Mouse (Mus musculus): ENCODE results near the gene Usp54.
"Not testable (repeated sequence)": the region's sequence is repeated elsewhere in the genome, so short reads cannot be mapped to it uniquely, and the experiment has no call there.

The Usp54 gene

DNA sequence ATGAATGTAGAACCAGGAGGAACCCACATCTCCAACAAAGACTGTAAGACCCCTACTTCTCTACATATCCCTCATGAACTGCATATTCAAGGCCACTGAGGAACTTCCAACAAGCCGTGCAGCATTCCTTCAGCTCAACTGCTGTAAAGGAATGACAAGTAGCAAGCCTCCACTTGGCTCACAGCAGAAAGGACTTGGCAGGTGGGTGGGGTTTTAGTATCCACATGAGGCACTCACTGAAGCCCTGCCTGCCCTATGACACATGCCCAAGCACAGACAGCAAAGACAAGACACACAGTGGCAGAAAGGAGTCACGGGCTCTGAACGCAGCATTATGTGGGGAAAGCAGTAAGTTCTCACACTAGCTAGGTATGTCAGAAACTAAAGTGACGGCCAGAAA lies 30.7 kb downstream of the Usp54 start:
- DNase-seq (ENCODE audit: low read depth, low spot score), result no peak

DNA sequence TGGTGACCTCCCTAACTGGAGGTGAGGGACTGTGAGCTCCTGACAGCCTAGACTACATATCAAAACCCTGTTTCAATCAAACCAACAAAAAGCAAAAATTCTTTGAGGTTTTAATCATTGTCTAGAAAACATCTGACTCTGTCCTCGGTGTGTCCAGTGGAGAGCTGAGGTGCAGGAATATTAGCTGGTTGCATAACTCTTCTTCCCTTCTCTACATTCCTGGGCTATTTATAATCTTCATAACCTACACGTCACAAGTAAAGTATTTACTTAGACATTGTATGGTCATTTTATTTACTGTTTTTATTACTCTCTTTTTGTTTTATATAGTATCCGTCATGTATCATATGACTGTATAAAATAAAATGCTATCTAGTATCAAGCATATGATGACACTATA lies 31.3 kb downstream of the Usp54 start:
- no peak for DNase-seq (ENCODE audit: low read depth, low spot score)

DNA sequence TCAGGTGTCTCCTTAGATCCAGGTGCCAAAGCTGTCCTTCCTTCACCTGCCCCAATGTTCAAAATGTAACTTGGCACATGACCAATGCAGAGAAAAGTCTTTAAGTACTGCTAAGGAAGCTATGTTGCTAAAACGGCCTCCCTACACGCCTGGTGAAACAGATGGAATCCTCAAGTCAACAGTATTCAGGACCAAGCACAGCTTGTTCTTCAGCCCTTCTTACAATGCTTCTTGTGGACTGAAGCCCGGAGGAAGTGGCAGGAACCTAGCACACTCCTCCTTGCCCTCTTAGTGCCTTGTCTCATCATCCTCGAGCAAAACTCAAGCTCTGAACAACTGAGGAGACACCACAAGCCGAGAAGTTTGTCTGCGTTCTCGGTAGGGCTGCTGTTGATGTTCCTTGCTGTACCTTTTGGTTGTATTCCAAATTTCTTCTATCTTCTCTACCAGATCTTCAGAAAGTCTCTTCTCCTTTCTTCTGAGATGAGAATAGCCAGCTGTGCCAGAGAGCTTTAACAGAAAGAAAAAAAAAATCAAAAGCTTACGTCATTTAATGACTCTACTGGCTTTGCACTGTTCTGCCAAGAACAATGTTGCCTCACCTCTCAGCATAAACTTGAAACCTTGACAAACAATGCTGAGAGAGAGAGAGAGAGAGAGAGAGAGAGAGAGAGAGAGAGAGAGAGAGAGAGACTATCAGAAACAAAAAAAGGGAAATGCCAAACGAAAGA lies 33.3 kb downstream of the Usp54 start:
- DNase-seq (ENCODE audit: low read depth, low spot score), result no peak

DNA sequence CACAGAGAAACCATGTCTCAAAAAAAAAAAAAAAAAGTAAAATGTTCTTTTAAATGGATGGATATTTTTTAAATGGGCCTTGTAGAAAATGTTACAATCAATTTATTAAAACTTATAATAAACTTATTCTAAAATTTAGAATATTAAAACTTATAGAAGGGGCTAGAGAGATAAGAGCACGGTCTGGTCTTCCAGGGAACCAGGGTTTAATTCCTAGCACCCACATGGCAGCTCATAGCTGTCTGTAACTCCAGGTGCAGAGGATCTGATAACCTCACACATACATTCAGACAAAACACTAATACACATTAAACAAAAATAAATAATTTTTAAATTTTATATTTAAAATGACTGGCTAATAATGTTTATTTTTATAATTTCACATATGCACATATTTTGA lies 39.6 kb downstream of the Usp54 start:
- no peak for DNase-seq (ENCODE audit: low read depth, low spot score)

DNA sequence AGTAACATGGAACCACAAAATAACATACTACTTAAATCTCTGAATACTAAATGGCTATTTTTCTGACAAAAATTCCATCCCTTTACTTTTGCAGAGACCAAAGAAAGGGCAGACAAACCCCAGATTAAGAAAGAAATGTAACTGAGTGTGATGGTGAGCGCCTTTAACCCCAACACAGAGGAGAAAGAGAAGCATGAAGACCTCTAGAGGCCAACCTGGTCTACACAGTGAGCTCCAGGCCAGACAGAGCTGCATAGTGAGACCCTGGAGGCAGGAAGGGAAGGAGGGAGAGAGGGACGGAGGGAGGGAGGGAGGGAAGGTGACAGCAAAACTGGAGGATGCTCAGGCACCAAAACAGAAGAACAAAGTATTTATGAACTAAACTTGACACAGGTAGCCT lies 40.7 kb downstream of the Usp54 start:
- no peak for DNase-seq (ENCODE audit: low read depth, low spot score)

DNA sequence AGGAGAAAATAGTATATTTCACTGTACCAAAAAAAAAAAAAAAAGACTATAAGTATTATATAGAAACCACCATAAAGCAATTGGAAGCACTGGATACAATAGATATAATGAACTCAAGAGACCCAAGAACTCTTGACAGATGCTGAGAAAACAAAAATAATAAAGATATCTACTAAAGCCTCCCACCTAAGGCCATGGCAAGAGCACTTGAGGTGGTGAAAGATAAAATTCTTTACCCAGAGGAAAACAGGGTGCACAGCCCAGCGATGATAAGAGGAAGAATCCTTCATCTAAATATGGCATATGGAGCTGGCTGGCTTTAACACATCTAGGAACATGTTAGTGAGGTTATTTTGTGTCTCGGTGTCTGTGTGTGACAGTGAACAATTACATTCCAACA lies 41.3 kb downstream of the Usp54 start:
- no peak for DNase-seq (ENCODE audit: low read depth, low spot score)

DNA sequence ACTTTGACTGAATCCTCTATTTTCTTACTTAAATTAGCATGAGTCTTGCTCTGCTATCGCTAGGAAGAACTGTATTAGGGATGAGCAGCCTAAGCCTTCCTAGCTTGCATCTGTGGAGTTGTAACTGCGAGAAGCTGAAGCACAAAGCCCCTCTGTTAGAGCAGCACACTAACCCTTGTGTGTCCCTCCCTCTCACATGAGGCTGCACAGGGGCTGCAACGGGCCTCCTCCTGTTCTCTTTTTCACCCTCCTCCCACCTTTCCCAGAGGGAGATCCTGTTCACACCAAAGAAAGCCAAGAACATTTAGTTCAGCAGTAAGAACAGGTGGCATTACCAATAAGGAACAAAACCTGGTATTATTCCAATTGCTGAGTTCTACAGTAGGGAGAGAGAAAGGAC lies 45.1 kb downstream of the Usp54 start:
- DNase-seq (ENCODE audit: low read depth, low spot score), result no peak

DNA sequence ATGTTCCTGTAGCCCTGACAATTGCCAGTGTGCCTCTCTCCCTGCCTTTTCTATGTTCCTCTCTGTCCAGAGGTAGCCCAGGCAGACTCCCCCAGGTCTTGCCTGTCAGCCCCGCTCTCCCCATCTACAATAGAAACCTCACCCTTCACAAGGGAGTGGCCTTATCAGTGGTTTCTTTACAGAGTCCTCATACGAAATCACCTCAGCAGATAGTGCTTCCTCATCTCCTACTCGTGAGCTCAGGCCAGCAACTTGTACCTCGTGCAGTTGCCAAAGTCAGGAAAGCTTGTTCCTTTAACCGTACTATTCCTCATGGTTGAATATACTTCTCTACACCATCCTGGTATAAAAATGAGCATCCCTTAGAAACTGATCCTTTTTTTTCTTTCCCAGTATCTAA lies 53.4 kb downstream of the Usp54 start:
- no peak for DNase-seq (ENCODE audit: low read depth, low spot score)

DNA sequence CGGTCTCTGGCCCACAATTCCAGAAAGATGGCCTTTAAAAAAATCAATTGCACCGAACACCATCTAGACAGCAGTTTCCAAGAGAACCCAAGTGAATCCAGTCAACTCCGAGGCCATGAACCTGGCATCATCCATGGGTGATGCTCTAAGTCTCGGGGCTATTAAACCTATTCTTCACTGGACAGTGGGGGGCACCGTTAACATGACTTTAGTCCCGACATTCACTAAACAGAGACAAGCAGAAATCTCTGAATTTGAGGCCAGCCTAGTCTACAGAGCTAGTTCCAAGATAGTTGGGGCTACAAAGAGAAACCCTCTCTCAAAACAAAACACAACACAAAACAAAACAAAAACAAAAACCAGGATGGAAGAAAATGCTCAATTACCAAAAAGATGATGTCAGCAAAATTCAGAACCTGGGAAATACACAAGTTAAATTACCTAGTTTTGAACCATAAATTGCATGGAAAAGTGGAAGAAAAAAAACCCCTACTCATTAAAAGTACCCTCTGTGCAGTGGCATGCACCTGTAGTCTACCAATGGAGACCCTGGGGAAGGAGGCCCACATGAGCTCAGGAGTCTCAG lies 61.9 kb downstream of the Usp54 start:
- DNase-seq (ENCODE audit: low read depth, low spot score), result no peak

DNA sequence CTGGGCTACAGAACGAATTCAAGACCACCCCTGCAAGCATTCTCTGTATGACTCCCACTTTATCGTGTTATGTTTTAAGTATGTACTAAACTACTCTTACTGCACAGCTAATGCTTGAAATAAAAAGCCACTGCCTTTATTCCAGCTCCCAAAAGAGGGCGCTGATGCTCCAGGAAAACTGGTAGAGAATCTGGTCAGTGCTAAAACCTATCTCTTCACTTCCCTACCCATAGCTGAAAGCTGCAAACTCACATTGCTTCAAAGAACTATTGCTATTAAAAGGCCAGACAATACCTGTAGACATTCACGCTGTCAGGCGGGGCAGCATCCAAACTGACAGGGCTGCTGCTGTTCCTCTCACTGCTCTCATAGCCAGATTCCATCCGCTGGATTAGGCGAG lies 64.7 kb downstream of the Usp54 start:
- DNase-seq (ENCODE audit: low read depth, low spot score), result peak; percentile 57

DNA sequence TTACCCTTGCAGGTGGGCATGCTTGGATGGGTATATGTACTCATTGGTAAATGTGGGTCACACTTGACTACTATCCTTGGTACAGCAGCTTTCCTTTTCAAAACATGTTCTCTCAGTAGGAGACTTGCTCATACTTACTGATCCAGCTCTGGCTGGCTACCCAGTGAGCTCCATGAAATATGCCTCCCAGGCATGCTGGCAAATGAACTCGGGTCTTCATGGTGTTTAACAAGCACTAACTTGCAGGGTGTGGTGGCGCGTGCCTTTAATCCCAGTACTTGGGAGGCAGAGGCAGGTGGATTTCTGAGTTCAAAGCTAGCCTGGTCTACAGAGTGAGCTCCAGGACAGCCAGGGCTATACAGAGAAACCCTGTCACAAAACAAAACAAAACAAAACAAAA lies 67.7 kb downstream of the Usp54 start:
- DNase-seq (ENCODE audit: low read depth, low spot score), result not testable (repeated sequence)

DNA sequence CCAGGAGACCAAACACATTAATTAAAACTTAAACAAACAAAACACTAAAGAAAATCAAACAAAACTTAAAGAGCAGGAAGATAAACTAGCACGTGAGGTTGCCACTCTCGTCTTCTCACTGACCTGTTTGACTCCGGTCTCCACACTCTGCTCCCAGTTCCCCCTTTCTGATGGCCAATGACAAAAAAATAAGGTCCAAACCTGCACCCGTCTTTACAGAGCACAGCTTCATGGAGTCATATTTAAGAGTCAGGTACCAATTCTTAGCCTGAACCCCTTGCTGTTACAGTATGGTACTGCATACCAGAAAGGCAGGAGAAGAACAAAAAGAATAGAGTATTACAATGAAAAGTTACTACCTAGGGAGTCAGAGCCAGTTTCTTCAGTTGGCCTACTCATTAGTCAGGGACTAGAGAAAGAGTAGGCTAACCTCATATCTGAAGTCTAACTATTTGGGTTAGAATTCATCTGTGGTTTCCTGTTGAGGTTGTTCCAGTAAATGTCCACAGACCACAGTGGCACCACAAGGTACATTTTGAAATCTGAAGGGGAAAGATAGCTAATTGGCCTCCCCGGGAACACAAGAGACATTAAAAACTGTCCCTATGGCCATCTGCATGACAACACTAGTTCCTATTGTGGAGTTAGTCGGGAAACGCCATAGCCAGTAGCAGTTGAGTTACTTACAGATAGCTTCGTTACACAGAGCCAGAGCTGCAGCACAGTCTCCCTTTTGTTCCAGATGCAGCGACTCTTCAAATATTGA lies 75.4 kb downstream of the Usp54 start:
- no peak for DNase-seq (ENCODE audit: low read depth, low spot score)

DNA sequence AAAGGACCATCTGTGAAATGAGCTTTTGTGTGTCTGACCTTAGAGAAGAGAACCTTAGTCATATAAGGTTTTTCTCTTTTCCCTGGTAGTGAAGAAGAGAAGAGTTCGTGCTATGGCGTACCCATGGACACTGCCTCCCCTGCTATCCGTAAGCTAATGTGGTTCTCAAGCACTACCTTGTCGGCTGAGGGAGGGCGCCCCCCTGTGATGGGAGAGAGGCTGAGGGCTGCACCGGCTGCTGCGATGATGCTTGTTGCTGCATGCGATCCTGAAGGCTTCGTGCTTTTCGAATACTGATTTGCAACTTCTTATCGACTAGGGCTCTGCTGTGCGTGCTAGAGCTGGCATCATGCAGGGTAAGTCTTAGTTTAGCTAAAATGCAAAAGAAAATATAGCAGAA lies 76.2 kb downstream of the Usp54 start:
- peak; percentile 23 for DNase-seq (ENCODE audit: low read depth, low spot score)

DNA sequence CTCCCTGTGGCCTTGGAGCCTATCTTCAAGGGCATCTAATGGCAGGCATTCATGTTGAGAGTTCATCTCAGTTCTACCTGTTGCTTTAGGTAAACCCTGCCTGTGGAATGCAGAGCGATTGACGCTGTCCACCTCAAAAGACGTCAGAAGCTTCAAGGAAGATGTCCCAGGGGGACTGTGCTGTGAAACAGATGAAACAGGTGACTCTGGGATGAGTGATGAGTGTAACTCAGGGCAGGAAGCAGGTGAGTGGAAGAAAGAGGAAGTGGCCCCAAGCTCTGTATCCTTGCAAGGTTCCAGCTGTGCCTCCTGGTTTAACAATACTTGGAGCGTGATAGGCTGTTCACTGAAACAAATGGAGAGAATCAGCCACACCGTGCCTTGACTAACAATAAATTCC lies 79.0 kb downstream of the Usp54 start:
- DNase-seq (ENCODE audit: low read depth, low spot score), result no peak

DNA sequence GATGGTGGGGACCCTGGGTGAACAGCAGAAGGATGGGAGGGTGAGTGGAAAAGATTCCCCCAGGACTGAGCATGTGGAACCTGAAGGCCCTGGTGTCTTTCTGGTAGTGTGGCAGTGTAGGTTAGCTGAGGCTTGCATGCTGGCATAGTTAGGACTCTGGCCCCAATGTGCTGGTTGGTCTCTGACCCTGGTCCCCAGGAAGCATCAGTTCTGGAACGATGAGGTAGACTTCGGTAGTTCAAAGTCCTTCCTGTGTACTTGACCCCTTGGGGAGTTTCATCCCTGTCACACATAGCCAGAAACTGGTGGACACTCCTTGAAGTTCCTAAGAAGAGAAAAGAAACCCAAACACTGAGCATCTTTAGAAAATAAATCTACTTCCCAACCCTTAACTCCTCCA lies 90.7 kb downstream of the Usp54 start:
- no peak for DNase-seq (ENCODE audit: low read depth, low spot score)

DNA sequence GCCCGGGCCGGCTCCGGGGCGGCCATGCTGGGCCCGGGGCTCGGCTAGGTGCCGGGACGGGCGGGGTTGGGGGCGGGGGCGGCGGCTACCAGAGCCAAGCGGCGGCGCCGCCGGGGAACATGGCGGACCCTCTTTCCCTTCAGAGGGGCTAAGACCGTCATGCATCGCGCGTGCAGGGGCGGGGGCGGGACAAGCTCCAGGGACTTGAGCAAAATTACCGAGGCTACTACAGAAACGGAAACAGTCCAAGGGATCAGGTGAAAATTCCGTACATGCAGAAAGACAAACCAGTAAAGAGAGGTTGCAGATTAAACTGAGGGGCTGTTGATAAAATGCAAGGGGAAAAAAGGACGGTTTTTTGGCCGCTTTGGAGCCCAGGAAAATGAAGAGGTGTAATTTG lies 94.4 kb downstream of the Usp54 start, which contains the start of gene Ppp3cb:
Gene Ppp3cb (minus strand): TSS at position 159 of the 400 bp plus-strand sequence.
- DNase-seq (ENCODE audit: low read depth, low spot score), result peak; percentile 96

DNA sequence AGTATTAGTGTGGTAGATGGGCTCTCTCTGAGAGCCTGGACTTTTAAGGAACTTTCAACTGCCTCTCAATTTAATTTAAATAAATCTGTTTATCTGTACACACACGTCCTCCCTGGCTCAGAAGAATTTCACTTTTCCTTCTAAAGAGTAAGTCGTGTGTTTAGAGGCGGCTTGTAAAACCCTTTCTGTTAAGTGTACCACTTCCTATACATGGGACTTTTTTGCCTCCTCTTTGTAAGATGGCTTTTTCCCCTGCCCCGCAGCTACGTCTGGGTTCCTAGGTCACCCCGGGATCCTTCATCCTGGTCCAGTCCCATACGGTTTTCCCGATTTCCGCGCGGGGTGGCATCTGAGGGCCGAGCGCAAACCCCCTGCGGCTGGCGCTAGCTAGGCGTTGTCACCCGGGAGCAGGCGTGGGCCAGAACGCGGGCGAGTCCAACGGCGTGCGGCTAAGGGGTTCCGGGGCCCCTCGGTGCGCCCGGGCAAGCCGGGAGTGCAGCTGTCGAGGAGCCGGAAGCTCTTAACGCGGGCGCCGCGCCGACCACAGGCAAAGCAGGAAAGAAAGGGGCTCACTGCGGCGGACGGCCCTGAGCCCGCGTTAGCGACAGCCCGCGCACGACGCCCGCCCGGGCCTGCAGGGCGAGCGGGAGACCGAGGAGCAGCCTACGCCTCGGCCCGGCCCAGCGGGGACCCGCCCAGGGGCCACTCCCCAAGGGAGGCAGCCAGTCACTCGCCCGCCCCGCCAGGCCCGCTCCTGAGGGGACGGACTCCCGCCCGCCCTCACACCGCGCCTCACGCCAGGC lies 95.1 kb downstream of the Usp54 start:
- DNase-seq (ENCODE audit: low read depth, low spot score), result peak; percentile 79

DNA sequence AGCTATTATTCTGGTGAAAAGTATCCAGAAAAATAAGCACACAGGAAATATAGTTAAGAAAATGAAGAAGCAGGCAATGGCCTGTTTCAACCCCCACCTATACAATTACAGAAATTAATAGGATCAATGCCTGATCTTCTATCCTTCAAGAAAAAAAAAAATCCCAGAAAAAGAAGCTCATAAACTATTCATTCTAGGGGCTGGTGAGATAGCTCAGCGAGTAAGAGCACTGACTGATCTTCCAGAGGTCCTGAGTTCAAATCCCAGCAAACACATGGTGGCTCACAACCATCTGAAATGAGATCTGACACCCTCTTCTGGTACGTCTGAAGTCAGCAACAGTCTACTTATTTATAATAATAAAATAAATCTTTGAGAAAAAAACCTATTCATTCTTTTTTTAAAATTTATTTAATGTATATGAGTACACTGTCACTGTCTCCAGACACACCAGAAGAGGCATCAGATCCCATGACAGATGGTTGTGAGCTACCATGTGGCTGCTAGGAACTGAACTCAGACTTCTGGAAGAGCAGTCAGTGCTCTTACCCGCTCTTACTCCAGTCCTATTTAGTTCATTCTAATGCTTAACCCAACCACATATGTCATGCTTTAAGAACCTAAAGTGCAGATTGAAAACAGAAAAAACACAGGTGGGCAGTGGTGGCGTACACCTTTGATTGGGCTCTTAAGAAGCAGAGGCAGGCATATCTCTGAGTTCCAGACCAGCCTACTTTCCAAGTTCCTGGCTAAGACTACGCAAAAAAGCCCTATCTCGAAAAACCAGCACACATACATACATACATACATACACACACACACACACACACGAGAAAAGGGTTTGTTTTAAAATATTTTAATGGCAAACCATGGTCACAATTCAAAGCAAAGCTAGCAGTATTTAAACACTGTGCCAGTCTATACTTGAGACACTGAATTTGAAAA lies 96.1 kb downstream of the Usp54 start:
- DNase-seq (ENCODE audit: low read depth, low spot score), result no peak

DNA sequence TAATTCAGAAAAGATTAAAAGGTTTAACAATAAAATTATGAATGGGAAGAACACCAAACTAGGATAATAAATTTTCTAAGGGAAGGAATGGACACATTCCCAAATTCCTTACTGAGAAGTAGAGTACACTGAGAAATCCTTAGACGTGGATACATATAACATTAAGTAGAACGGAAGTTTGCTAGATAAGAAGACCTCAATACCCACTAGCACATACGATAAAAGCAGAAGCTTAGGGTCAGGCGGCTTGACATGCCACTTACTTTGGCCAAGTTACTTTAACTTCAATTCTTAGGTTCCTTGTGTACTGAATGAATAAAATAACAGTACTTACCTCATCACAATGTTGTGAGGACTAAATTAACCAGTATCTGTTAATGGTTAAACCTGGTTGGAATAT lies 111.2 kb downstream of the Usp54 start:
- DNase-seq (ENCODE audit: low read depth, low spot score), result no peak

DNA sequence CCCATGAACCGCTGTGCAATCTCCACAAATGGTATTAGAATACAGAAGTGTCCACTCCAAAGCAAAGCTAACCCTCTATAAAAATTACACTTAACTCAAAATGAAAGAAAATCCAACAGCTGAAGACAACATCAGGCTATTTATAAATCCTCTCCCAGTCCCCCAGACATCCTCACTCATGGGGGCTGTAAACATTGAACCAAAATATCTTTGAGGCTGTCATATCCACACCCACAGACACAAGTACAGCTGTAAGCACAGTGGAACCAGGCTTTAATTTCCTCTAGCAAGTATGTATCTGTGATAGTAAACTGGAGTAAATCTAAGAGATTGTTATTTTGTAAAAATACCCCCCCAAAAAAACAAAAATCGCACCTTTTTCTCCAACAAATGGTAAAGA lies 120.7 kb downstream of the Usp54 start:
- no peak for DNase-seq (ENCODE audit: low read depth, low spot score)

DNA sequence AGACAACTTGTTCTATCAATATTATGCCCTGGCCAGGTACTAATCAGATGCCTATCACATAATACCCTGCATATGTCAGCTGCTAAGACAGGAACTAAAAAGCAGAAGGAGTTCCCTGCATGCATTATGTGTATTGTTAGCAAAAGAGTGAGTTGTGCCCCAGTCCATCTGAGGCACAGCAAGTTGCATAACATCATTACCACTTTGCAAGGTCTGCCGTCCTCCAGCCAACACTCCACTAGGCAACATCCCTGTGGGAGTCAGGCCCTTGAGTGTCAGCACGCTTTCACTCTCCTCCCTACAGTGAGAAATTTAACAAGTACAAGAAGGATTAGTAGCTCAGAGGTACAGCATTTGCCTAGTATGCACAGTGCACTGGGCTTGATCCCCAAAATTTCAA lies 132.4 kb downstream of the Usp54 start:
- DNase-seq (ENCODE audit: low read depth, low spot score), result no peak
